Mouse (Mus musculus) urinary bladder, postnatal 25 days (tissue): ENCODE data around the gene Gm44596.
"Not testable (repeated sequence)": the region's sequence is repeated elsewhere in the genome, so short reads cannot be mapped to it uniquely, and the experiment has no call there.

Source experiments
- DNase-seq: peaks from one replicate; pipeline ENCODE4 v3.0.0; 2022; ENCODE audit warnings: low spot score

Gm44596 gene

DNA sequence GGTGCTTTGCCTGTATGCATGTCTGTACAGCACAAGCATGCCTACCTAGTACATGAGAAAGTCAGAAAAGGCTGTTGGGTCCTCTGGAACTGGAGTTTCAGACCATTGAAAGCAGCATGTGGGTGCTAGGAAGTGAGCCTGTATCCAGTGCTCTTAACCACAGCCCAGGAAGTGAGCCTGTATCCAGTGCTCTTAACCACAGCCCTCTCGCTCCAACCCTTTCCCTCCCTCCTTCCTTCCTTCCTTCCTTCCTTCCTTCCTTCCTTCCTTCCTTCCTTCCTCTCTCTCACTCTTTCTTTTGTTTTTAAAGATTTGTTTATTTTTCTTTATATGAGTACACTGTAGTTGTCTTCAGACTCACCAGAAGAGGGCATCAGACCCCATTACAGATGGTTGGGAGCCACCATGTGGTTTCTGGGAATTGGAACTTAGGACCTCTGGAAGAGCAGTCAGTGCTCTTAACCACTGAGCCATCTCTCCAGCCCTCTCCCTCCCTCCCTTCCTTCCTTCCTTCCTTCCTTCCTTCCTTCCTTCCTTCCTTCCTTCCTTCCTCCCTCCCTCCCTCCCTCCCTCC is 5.4 kb downstream of the Gm44596 start:
- not testable (repeated sequence) for DNase-seq

DNA sequence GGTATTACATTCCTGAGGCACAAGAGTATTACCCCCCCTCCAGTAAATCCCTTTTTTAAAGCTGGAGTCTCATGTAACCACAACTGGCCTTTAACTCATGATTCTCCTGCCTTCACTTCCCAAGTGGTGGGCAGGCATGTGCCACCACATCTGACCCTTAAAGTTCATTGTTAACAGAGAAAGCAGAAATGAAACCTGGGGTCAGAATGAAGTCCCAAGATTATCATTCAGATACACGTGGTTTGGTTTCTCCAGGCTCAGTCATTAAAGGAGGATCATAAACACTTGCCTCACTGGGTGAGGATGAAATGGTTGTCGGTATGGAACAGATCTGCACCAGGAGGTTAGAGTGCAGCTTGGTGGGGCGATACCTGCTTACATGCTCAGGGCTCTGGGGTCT is 6.0 kb downstream of the Gm44596 start:
- no peak for DNase-seq

DNA sequence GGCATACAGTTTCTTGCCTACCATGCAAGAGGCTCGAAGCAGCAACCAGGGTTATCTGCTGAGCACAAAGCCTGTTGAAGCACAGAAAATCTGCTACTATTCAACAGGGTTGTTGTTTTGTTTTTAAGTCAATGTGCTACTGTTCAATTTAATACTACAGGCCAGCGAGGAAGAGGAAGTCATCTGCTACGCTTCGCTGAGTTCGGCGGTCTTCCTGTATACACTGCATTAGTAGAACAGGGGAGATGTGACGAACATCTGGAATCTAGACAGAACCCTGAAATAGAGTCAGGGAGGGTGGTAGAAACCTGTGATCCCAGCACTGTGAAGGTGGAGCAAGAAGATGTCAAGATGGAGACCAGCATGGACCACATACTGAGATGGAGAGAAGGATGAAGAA is 8.4 kb downstream of the Gm44596 start:
- no peak for DNase-seq

DNA sequence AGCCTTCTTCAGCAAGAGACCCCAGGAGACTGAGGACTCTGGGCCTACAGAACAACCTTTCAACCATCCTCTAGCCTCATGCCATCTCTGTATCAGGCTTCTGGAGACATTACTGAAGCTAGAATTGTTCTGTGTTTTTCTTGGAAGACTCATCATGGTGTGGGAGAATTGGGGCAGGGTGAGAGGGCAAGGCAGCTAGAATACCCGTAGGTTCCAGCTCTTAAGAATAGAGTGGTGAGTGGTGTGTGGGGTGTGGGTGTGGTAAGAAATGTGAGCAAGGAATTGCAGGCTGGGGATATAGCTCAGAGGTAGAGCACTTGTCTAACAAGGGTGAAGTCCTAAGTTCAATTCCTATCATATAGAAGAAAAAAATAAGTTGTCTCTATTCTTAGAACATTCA is 9.7 kb downstream of the Gm44596 start:
- no peak for DNase-seq

DNA sequence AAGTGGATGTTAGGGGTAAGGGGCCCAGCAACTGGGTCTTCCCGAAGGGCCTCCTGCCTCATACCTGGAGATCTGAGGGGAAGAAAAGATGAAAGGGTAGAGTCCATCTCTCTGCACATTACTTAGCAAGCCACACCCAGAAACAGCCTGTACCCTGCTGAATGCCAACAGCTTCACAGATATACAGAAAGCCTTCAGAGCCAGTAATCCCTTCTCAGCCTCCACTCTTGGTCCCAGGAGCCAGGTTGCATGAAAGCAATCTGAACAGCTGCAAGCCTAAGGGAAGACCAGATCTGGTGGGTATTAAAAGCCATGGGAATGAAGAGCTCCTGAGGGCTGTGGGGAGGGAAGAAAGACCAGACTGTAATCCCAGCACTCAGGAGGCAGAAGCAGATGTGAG is 13.9 kb downstream of the Gm44596 start:
- DNase-seq = no peak

DNA sequence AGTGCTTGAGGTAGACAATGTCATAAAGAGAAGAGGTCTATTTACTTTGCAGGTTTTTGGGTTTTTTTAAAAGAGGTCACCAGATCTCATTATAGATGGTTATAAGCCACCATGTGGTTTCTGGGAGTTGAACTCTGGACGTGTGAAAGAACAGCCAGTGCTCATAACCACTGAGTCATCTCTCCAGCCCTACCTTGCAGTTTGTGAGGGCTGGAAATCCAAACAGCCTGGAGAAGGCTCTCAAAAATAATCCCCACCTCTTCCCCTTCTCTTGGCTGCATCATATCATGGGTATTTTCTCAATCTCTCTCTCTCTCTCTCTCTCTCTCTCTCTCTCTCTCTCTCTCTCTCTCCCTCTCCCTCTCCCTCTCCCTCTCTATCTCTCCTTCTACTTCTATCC is 15.4 kb downstream of the Gm44596 start:
- no peak for DNase-seq

DNA sequence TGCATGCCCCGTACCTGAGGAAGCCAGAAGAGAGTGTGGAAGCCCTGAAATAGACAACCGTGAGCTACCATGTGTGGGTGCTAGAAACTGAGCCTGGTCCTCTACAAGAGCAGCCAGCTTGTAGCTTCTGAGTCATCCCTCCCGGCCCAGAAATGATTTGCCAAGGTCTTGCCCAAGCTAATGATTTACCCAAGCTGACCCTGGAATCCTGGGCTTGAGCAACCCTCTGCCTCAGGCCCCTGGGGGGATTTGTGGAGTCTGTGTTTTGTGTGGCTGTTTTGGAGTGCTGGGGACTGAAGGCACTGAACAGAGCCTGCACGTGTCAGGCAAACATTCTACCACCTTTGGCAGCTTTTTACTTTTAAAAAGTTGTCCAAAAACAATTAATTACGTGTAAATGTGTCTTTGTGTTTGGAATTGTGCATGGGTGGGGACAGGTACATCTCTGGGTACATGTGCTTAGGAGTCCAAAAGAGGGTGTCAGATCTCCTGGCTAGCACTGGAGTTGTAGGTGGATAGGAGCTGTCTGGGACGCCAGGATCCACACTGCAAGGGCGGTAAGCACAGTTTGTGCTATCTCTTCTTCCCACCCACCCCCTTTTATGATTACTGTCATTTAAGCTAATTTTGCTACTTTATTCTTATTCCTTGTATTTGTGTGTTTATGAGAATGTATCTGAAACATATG is 22.4 kb downstream of the Gm44596 start:
- no peak for DNase-seq

DNA sequence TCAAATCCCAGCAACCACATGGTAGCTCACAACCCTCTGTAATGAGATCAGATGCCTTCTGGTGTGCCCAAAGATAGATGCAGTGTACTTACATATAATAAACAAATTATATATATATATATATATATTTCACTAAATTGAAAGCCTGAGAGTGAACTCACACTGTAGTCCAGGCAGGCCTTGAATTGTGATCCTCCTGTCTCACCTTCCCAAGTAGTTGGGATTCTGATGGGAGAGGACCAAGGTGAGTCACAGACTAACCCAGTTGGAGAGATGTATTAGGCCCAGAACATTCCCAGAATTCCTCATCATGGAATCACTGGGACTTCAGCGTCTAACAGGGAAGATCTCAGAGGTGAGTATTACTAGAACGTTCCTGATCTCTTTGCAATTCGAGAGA is 23.7 kb downstream of the Gm44596 start, which contains the start of gene Nrip2:
TSS of gene Nrip2 (plus strand) at position 301 of the 400 bp plus-strand sequence.
- DNase-seq = no peak

DNA sequence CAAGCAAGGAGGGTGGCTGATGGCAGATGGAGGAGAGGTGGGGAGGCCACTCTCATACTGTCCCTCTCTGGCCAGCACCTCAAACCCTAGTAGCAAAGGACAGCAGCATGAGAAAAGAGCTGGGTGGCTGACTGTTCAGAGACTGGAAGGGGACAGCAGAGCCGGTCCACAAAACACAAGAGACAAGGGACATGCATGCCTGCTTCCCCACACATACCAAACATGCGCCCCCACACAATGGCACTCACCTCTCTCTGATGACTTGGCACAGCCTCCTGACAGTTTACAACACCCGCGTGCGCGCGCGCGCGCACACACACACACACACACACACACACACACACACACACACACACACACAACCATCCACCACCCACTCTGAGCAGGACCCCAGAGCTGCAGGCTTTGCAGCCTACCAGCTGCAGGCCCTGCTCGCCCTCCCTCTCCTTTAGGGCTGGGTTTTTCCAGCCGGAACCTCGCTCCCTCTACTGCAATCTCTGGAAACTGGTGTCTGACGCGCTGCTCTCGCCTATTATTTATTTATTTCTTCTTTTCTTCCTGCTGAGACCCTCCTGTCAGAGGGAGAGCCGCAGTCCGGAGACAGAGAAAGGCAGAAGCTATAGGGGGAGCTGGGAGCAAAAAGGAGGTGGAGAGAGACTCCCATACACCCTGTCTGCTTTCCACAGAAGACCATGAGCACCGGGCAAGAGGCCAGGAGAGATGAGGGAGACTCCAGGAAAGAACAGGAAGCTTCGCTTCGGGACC is 24.3 kb downstream of the Gm44596 start:
- DNase-seq = no peak

DNA sequence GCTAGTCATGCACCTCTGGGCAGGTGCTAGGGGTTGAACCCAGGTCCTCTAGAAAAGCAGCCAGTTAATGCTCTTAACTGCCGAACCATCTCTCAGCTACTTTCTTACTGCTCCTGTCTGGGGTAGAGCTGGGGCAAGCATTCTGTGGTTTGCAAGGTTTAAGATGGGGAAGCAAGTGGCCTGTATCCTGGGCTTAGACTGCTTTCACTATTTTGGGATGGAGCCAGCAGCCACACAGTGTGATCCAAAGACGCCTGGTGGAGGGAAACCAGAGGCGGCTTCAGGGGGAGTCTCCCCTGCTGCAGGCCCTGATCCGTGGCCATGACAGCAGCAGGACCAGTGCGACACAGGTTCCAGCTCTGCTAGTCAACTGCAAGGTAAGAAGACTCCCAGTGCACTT is 29.4 kb downstream of the Gm44596 start:
- DNase-seq = no peak

DNA sequence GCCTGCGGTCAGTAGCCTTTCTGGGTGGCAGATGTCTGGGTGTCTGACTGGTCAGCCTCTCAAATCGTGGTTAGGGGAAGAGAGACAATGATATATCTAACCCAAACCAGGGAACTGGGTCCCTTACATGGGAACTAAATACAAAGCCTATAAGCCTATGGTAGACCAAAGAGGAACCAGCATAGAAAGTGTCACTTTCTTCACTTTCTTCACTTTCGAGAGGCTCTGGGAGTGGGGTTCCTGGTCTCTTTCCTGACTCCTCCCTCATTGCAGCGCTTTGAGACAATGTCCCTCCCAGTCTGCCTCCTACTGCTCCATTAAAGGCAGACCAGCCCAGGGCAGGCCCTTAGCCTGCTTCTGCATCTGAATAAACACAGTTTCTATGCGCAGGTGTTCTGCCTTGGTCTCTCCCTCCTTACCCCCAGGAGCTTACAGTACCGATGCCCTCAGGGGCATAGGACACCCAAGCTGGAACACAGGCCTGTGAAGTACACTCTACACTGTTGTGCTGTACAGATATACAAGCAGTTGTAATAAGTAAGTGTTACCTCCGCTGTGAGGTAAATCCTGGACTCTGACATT is 33.3 kb downstream of the Gm44596 start:
- no peak for DNase-seq

DNA sequence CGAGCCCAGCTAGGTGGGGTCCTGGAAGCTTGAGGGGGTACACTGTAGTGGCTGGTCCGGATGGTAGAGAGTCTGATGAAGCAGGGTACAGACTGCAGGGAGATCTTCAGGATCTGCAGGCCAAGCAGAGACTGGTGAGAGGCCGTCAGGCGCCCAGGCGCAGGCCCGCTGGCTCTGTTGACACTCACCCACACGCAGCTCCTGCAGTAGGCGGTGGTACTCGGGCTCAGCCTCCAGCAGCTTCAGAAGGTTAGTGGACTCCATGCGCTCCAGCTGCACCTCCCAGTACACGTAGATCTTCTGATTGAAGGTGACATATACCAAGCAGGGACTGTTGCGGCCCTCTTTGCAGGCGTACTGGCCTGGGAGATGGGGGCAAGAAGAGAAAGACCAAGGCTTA is 35.0 kb downstream of the Gm44596 start:
- no peak for DNase-seq

DNA sequence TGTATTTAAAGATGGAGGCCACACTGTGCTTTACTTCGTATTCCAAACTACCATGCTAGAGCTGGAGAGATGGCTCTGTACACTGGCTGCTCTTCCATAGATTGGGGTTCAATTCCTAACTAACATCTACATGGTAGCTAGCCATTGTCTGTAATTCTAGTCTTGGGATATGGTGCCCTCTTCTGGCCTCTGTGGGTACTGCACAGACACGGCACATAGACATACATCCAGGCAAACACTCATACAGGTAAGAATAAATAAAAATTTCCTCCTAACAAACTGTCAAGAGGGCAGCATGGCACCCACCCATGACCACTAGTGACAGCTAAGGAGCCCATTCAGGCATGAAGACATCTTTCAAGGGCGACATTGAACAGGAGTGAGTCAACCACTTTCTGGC is 35.8 kb downstream of the Gm44596 start:
- DNase-seq = peak; percentile 79

DNA sequence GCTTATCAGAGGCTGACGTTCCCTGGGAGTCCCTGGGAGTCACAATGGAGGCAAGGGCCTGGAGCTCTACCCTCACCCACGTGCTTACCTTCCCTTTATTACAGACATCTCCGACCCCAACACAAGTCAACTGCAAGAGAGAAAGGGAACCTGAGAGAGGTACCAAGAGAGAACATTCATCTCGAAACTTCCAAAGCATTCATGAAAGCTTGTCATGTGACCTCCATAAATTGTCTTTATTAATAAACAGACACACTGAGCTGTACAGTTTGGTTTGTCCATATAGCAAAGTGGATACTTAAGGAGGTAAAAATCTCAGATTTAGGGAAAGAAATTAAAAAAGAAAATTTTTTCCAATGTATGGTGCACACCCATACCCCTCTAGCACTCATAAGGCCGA is 40.9 kb downstream of the Gm44596 start:
- DNase-seq = no peak

DNA sequence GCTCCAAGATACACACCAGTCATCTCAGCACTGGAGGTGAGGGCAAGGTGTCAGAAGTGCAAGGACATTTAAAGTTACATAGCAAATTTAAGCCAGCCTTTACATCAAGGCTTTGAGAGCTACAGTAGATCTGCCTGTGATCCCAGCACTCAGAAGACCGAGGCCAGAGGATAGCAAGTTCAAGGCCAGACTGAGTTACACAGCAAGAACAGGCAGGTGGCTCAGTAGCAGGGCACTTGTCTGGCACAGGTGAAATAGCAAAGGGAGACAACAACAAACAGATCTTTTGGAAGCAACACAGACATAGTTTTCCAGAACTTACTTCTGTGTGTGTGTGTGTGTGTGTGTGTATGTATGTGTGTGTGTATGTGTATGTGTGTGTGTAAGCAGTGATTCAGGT is 42.8 kb downstream of the Gm44596 start:
- no peak for DNase-seq

DNA sequence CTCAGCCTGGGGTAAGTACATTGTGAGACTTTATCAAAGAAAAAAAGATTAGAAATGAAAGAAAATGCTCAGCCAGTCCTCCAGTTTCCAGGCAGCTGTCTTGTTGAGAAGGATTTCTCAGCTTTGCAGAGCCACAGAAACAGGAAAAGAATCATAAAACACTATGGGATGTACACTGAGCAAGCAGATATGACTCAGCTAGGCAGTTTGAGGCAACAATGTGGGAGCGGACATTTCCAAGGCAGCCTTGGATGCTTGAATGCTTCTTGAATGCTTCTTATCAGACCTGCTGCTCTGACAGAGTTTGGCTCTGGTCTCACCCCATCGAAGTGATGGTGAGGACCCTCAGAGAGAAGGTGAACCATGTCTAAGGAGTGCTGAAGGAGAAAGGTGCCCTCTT is 45.7 kb downstream of the Gm44596 start:
- DNase-seq = no peak

DNA sequence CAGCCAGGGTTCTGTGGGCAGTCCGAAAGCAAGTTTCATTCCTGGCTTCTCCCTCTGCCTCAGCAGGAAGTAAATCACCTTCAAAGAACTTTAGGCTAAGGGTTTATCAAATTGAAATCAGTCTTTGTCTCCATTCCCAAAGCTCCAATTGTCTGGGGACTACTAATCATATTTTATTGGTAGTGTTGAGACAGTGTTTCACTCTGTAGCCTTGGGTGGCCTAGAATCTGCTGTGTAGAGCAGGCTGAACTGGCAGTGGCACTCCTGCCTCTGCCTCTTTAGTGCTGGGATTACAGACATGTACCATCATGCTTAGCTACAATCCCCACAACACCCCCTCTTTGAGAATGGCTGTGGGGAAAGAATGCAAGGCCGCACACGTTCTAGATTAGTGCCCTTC is 46.2 kb downstream of the Gm44596 start:
- DNase-seq = no peak

DNA sequence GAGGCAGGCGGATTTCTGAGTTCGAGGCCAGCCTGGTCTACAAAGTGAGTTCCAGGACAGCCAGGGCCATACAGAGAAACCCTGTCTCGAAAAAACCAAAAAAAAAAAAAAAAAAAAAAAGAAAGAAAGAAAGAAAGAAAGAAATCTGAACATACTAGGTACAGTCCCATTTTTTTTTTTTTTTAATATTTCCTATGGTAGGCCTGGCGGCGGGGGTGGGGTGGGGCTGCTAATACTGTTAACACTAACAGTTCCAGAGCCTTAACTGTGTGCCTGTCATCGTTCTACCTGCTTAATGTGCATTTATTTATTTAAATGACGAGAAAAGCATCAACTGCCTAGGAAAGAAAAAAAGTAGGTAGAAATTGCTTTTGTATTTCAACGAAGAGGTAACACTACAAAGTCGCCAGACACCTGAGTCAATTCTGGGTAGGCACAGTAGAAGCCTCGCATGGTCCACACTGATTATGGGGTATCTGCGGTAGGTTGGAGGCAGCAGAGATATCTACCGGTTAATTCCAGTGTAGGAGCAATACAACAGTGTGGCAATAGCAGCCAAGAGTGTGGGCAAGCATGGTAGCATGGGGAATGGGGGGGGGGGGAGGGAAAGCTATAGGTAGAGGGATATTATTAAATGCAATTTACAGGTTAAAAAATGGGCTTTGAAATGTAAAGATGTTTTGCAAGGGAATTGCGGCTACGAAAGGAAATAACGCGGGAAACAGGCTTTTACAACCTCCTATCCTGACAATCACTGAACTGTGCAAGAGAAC is 48.4 kb downstream of the Gm44596 start:
- DNase-seq = no peak

DNA sequence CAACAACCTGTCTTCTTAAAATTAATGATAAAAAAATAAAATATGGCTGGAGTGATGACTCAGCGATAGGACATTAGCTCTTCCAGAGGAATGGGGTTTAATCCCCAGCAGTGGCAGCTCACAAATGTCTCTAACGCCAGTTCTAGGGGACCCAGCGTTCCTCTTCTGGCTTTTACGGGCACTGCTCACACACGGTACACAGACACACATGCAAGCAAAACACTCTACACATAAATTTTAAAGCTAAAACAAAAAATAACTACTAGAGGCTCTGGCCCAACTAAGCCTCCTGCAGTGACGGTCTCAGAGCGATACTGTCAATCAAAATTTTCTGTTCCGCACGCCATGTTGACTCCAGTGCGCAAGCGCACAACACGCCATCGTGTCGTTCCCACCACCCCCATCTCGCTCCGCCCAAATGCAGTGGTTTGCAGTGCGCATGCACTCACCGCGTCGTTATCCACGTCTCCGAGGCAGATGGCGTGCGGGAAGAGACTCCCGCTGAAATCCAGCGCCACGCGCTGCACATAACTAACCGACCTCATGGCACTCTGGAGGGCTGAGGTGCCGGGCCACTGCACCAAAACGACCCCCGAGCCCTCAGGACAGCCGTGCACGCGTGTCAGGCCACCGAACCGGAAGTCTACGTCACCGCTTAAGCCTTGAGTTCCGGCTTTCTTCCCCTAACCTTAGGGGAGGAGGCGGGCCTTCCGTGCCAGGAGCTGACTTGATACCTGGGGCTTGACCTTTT is 49.1 kb downstream of the Gm44596 start, which contains the start of gene Itfg2:
TSS of gene Itfg2 (minus strand) at position 663 of the 751 bp plus-strand sequence.
- peak; percentile 93 for DNase-seq

DNA sequence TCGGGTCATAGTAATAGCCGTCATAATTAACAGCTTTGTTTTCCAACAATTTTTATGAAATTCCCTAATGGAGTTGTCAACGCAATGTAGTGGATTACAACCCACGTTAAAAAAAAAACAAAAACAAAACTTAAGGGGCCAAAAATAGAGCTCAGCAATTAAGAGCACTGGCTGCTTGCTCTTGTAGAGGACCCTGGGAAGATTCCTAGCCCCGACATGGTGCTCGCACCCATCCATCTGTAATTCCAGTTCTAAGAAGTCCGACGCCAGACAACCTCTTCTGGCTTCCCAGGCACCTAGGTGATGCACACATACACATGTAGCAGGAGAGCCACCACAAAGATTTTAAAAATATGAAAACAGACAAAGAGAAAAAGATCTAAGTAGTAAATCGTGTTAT is 49.7 kb downstream of the Gm44596 start:
- DNase-seq = no peak

DNA sequence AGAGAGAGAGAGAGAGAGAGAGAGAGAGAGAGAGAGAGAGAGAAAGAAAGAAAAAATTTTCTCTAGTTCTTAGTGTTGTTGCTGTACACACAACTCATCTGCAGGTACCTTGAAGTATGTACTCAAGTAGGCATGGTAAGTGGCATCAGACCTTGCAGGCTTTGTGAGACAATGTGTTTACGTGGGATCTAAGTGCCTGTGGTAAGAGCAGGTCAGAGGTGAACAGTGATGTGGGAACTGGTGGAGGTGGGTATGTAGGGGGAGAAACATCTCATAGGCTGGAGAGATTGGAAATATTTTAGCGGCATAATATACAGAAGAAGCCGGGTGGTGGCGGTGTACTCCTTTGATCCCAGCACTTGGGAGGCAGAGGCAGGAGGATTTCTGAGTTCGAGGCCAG is 52.3 kb downstream of the Gm44596 start:
- no peak for DNase-seq
